In genomic region chr4:96705281-96705951, GRCm38 (mm10) we compare ENCODE assay signal across 10 mouse cellular contexts. TPM values are rescaled to one million over a fixed set of nuclear protein-coding genes. Genes with fewer than 3 reads are reported as not detected.
DNase-seq lines count a peak whose midpoint lies in the region; TF ChIP-seq lines count a peak whose summit lies in the region.
"Had no signal": no experiment of that assay in that cellular context is flagged by ENCODE, and none has a peak within 500 bp of the region (broad histone marks: within the 10 kb centered on the region; RNA-seq: fewer than 3 reads in every experiment).

No protein-coding gene starts in this region.

- H3K4me3 ChIP-seq in heart, adult 2 months: no peak overlapping the region
- H3K4me3 ChIP-seq: heart, embryonic 13.5 days; neural tube, embryonic 12.5 days had no signal

- TF ChIP-seq EP300 in heart, adult 2 months (IDR thresholded peaks at IDR 0.05; ENCODE audit: insufficient read depth, low read depth, low read length): no peak

- H3K27ac ChIP-seq in heart, adult 2 months: no peak overlapping the region
- H3K27ac ChIP-seq: heart, embryonic 13.5 days; neural tube, embryonic 12.5 days had no signal

- TF ChIP-seq CTCF in heart, adult 2 months (IDR thresholded peaks at IDR 0.05): peak; percentile 79

- DNase-seq in heart, adult 2 months: peak; percentile 11 to 32
- DNase-seq in heart, adult 11 months: no peak
- DNase-seq in ES-CJ7 (ENCODE audit: low read depth, low spot score): peak; percentile 24
- DNase-seq in cerebellum, adult 9-10 months: peak; percentile 63
- peak; percentile 68 to 80 for DNase-seq in frontal cortex, postnatal 36 days (ENCODE audit: low spot score in 2 of 2)
- peak; percentile 65 to 66 for DNase-seq in kidney, postnatal 4 days
- DNase-seq in lung, postnatal 14 days: peak; percentile 52
- peak; percentile 64 for DNase-seq in right cerebral cortex, postnatal 4 days

- WGBS in heart, adult 2 months: 55% methylated on average over 2 of the region's 2 CpGs

- H3K79me2 ChIP-seq in heart, adult 2 months (replicated peaks; ENCODE audit: control insufficient read depth, insufficient read depth, low read length): no peaks in the 10 kb centered on the region

- intact Hi-C loops in heart, adult 2 months (cut with DNase I): loop anchor here (10.0 kb wide), 1 partner anchor 1039 kb away; no protein-coding TSS in a partner anchor

- no peaks in the 10 kb centered on the region; the same call in 1 of the 2 replicates for H3K4me1 ChIP-seq in heart, adult 2 months (ENCODE audit: control insufficient read depth, insufficient read depth, low read length)
- H3K4me1 ChIP-seq: heart, embryonic 13.5 days; neural tube, embryonic 12.5 days had no signal

- no peak for TF ChIP-seq POLR2A in heart, adult 2 months (IDR thresholded peaks at IDR 0.05; ENCODE audit: insufficient read depth, low read depth, low read length)

- H3K36me3 ChIP-seq in heart, adult 2 months (ENCODE audit: control insufficient read depth, insufficient read depth, low read length): no peaks in the 10 kb centered on the region
- H3K36me3 ChIP-seq: heart, embryonic 13.5 days; neural tube, embryonic 12.5 days had no signal

- no peak overlapping the region for H3K9ac ChIP-seq in heart, adult 2 months (ENCODE audit: low read depth, low read length)
- H3K9ac ChIP-seq: heart, embryonic 13.5 days; neural tube, embryonic 12.5 days had no signal

- no peaks in the 10 kb centered on the region for H3K27me3 ChIP-seq in heart, adult 2 months (ENCODE audit: control insufficient read depth, insufficient read depth, low read length)
- H3K27me3 ChIP-seq: heart, embryonic 13.5 days; neural tube, embryonic 12.5 days had no signal

RNA-seq across cellular contexts. Expression of gene Cyp2j5, which starts 41.5 kb away (rescaled TPM):
- not detected for total RNA-seq in heart, adult 2 months (2021)
- polyA plus RNA-seq in heart, adult 2 months (2012; rRNA removed): 0.15 TPM in 1 of 2 replicates, not detected in the other
- polyA plus RNA-seq: heart, embryonic 13.5 days; neural tube, embryonic 12.5 days had no signal
